Mouse (Mus musculus): ENCODE data around the gene Mdc1. TPM values are rescaled to one million over a fixed set of nuclear protein-coding genes. Genes with fewer than 3 reads are reported as not detected.
A peak's percentile ranks its signal among the peaks of the same experiment; 100 is the strongest.

The Mdc1 gene
- 2.3 and 2.7 TPM in 2 replicates for polyA plus RNA-seq (2015; fragmentation: Nextera tagmentation; extraction: Ambion mirVana)

DNA sequence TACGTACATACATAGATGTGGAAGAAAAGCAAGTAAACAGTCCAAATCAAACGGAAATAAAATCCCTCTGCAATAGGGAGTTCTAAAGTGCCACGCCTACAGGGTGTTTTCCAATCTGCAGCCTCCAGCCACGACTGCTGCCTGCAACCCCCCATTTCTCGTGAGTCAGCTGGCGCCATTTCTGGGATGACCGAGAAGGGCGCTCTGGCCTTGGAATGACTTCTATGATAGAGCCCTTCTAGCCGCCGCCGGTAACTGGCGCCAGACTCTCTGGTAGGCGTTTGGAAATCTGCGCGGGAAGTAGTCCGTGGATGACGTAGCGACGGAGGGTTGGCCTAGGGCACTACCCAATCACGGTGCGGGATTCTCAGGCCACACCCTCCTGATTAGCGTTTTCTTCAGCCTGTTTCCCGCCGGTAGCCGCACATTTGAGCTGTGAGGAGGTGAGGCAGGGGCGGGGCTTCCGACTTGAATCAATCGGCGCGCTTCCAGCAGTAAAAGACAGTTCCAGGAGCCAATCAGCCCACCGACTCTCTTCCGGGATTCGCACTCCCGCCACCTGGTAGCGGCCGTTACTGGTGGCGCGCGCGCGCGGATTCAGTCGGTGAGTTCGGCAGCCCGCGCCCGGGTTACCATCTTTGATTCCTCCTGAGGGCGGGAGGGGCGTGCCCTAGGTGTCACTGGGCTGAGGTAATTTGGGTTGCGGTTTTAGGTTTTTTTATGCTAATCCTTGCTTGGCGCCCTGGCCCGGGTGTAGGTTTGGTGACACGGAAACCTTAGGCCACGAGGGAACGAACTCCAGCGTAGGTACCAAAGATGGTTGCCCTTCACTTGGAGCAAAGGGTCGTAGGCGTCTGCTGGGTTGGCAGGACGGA, at the start of gene Mdc1:
Gene Mdc1, plus strand, starts transcription at position 440 of the 875 bp plus-strand sequence.
- H3K9me3 ChIP-seq (ENCODE audit: control insufficient read depth) = no peaks in the 10 kb centered on the region
- no peaks in the 10 kb centered on the region for H3K27me3 ChIP-seq (replicated peaks; ENCODE audit: control insufficient read depth, insufficient read depth, low read length)
- H3K9ac ChIP-seq (ENCODE audit: low read depth, low read length) = peak within 1 kb of the TSS; percentile 35
- H3K4me2 ChIP-seq (replicated peaks; ENCODE audit: low read depth) = peak within 1 kb of the TSS; percentile 62
- H3K4me1 ChIP-seq (replicated peaks; ENCODE audit: control insufficient read depth, insufficient read depth, low read length) = no peaks in the 10 kb centered on the region
- ATAC-seq = peak; percentile 92
- H3K36me3 ChIP-seq (ENCODE audit: control insufficient read depth, insufficient read depth) = peaks cover 6% of the 10 kb centered on the region
- under 1% methylated on average over 59 of the region's 59 CpGs for WGBS
- peak; percentile 58 for TF ChIP-seq CTCF (IDR thresholded peaks at IDR 0.05; ENCODE audit: low read depth)
- peak within 1 kb of the TSS; percentile 53 for H3K4me3 ChIP-seq (ENCODE audit: low read depth, low read length)
- H3K27ac ChIP-seq (ENCODE audit: low read depth, low read length) = peak within 1 kb of the TSS; percentile 31

DNA sequence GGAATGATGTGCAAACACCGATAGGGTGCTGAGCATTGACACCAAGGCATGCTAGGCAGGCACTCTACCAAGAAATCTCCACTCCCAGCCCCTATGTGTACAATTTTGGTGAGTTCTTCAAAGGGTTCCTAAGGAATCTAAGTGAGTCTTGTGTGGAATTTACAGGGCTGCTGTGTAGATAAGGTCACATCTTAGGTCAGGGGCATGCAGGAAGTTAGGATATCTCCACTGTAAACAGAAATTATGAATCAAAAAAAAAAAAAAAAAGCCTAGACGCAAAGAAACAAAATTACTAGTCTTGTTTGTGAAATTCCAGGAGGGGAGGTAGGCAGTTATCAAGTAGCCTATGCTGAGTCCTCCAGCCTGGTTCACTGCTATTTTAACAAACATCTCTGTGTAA, 48.5 kb upstream of the Mdc1 start:
- no peaks in the 10 kb centered on the region for H3K9me3 ChIP-seq (ENCODE audit: control insufficient read depth)
- H3K9ac ChIP-seq (ENCODE audit: low read depth, low read length) = no peak overlapping the region
- ATAC-seq = no peak
- 61% methylated on average over 2 of the region's 2 CpGs for WGBS
- no peaks in the 10 kb centered on the region for H3K4me1 ChIP-seq (replicated peaks; ENCODE audit: control insufficient read depth, insufficient read depth, low read length)
- H3K27ac ChIP-seq (ENCODE audit: low read depth, low read length) = no peak overlapping the region
- no peaks in the 10 kb centered on the region for H3K36me3 ChIP-seq (ENCODE audit: control insufficient read depth, insufficient read depth)
- H3K4me2 ChIP-seq (replicated peaks; ENCODE audit: low read depth) = no peak overlapping the region
- no peak overlapping the region for H3K4me3 ChIP-seq (ENCODE audit: low read depth, low read length)
- H3K27me3 ChIP-seq (replicated peaks; ENCODE audit: control insufficient read depth, insufficient read depth, low read length) = no peaks in the 10 kb centered on the region
- no peak for TF ChIP-seq CTCF (IDR thresholded peaks at IDR 0.05; ENCODE audit: low read depth)

DNA sequence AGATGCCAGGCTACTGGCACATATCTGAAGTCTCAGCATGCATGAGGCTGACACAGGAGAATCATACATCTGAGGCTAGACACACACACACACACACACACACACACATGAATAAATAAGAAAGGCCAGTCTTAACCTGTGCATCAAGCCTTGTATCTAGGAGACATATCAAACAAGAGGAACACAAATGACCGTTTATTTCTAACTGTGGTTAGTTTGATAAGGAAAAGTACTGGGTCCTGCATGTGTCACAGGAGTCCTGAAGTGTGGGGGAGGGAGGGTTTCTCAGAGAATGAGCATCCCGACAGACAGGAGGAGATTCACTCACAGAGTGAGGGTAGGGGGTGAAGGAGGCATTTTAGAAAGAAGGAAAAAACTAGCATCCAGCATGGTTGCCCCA, 46.2 kb upstream of the Mdc1 start:
- H3K4me1 ChIP-seq (replicated peaks; ENCODE audit: control insufficient read depth, insufficient read depth, low read length) = no peaks in the 10 kb centered on the region
- WGBS = 38% methylated on average over 2 of the region's 2 CpGs

DNA sequence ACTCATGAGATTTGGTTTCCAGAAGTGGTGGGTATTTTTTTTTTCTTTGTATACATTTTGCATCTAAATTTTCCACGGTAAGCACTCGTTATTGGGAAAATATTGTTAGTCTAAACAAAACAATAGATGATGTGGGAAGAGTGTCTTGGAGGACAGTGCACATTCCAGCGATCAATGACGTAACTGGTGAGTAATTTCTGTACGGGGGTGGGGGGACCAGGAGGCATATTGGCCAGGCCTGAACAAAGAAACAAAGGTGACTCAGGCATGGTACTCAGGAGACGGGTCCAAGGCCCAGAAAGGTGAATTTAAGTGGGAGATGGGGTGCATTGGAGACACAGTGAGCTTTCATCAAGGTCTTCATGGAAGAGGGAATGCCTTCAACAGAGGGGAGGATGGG, 45.7 kb upstream of the Mdc1 start:
- Histone ChIP-seq H3K27ac (ENCODE audit: low read depth, low read length) (no peak overlapping the region), H3K4me1 (replicated peaks; ENCODE audit: control insufficient read depth, insufficient read depth, low read length) (no peaks in the 10 kb centered on the region), H3K9ac (ENCODE audit: low read depth, low read length) (no peak overlapping the region), H3K36me3 (ENCODE audit: control insufficient read depth, insufficient read depth) (no peaks in the 10 kb centered on the region), H3K27me3 (replicated peaks; ENCODE audit: control insufficient read depth, insufficient read depth, low read length) (no peaks in the 10 kb centered on the region), H3K9me3 (ENCODE audit: control insufficient read depth) (no peaks in the 10 kb centered on the region), H3K4me2 (replicated peaks; ENCODE audit: low read depth) (no peak overlapping the region), H3K4me3 (ENCODE audit: low read depth, low read length) (no peak overlapping the region)
- ATAC-seq = no peak
- no peak for TF ChIP-seq CTCF (IDR thresholded peaks at IDR 0.05; ENCODE audit: low read depth)
- WGBS = 72% methylated on average over 6 of the region's 6 CpGs

More for the DNA sequence above, 46.2 kb upstream of the Mdc1 start:
- Histone ChIP-seq H3K36me3 (ENCODE audit: control insufficient read depth, insufficient read depth) (no peaks in the 10 kb centered on the region), H3K27ac (ENCODE audit: low read depth, low read length) (no peak overlapping the region), H3K9ac (ENCODE audit: low read depth, low read length) (no peak overlapping the region), H3K9me3 (ENCODE audit: control insufficient read depth) (no peaks in the 10 kb centered on the region), H3K4me2 (replicated peaks; ENCODE audit: low read depth) (no peak overlapping the region), H3K27me3 (replicated peaks; ENCODE audit: control insufficient read depth, insufficient read depth, low read length) (no peaks in the 10 kb centered on the region), H3K4me3 (ENCODE audit: low read depth, low read length) (no peak overlapping the region)
- no peak for ATAC-seq
- TF ChIP-seq CTCF (IDR thresholded peaks at IDR 0.05; ENCODE audit: low read depth) = no peak

DNA sequence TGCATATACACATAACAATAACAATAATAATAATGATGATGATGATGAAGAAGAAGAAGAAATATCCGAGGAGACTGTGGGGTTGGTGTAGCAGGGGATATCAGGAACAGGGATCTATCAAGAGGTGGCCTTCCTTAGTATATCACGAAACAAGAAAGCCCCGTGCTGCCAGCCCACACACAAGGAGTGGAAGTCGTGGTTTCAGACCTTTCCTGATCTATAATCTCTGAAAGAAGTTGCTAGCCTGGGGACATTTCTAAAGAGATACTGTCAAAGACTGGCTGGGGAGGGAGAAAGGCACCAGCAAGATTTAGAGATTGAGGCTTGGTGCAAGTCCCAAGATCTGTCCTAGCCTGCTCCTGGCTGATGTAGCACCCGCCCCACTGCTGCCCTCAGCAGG, 44.5 kb upstream of the Mdc1 start:
- H3K9ac ChIP-seq (ENCODE audit: low read depth, low read length) = no peak overlapping the region
- no peak for TF ChIP-seq CTCF (IDR thresholded peaks at IDR 0.05; ENCODE audit: low read depth)
- 81% methylated on average over 5 of the region's 5 CpGs for WGBS
- H3K4me1 ChIP-seq (replicated peaks; ENCODE audit: control insufficient read depth, insufficient read depth, low read length) = no peaks in the 10 kb centered on the region
- H3K9me3 ChIP-seq (ENCODE audit: control insufficient read depth) = no peaks in the 10 kb centered on the region
- H3K4me2 ChIP-seq (replicated peaks; ENCODE audit: low read depth) = no peak overlapping the region
- H3K36me3 ChIP-seq (ENCODE audit: control insufficient read depth, insufficient read depth) = no peaks in the 10 kb centered on the region
- H3K27me3 ChIP-seq (replicated peaks; ENCODE audit: control insufficient read depth, insufficient read depth, low read length) = no peaks in the 10 kb centered on the region
- no peak overlapping the region for H3K27ac ChIP-seq (ENCODE audit: low read depth, low read length)
- no peak for ATAC-seq
- no peak overlapping the region for H3K4me3 ChIP-seq (ENCODE audit: low read depth, low read length)

DNA sequence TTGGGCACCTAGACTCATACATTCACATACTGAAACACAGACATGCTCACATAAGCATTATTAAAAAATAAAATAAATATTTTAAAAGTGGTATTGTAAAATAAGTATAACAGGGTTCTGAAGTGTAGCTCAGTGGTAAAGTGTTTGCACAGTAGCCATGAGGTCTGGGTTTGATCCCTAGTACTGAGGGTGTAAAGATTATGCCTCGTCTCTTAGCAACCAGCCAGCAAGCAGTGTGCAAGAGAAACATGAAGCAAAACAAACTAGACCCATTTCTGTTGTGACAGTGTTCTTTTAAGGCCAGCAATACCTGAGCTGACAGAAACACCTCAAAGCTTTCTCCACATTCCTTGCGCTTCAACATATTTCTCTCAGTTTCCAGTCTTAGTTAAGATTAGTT, 40.4 kb upstream of the Mdc1 start:
- H3K9me3 ChIP-seq (ENCODE audit: control insufficient read depth) = no peaks in the 10 kb centered on the region
- WGBS = 65% methylated on average over 2 of the region's 2 CpGs
- TF ChIP-seq CTCF (IDR thresholded peaks at IDR 0.05; ENCODE audit: low read depth) = no peak
- ATAC-seq = no peak
- no peak overlapping the region for H3K4me2 ChIP-seq (replicated peaks; ENCODE audit: low read depth)
- no peak overlapping the region for H3K27ac ChIP-seq (ENCODE audit: low read depth, low read length)
- no peaks in the 10 kb centered on the region for H3K4me1 ChIP-seq (replicated peaks; ENCODE audit: control insufficient read depth, insufficient read depth, low read length)
- no peak overlapping the region for H3K9ac ChIP-seq (ENCODE audit: low read depth, low read length)
- H3K36me3 ChIP-seq (ENCODE audit: control insufficient read depth, insufficient read depth) = no peaks in the 10 kb centered on the region
- no peaks in the 10 kb centered on the region for H3K27me3 ChIP-seq (replicated peaks; ENCODE audit: control insufficient read depth, insufficient read depth, low read length)
- no peak overlapping the region for H3K4me3 ChIP-seq (ENCODE audit: low read depth, low read length)

Measured in intestine, postnatal 0 days (tissue).